Mouse (Mus musculus) heart, postnatal 0 days (tissue): Measurements from ENCODE around the gene Gpr132. TPM values are rescaled to one million over a fixed set of nuclear protein-coding genes. Genes with fewer than 3 reads are reported as not detected.

Experiments
- ATAC-seq: fragments of 200-750 bp; cut with Nextera tagmentation; 2 replicates; pipeline ENCODE4 v1.8.0; 2017; ENCODE audit warnings: low read depth, moderate number of reproducible peaks, moderate library complexity; ENCODE audit not compliant: insufficient read depth
- DNase-seq: peaks from one replicate; pipeline ENCODE4 v3.0.0-alpha.2; 2016; ENCODE audit warnings: low spot score
- H3K27ac ChIP-seq: fragments of 300-500 bp; sonication (generic); 2 replicates; pipeline ENCODE4 v1.5.1; 2014; ENCODE audit warnings: low read depth, mild to moderate bottlenecking
- H3K27me3 ChIP-seq: fragments of 300-500 bp; sonication (generic); 2 replicates; pipeline ENCODE4 v1.6.1; 2014; ENCODE audit warnings: low read length, mixed read lengths; ENCODE audit not compliant: control insufficient read depth, insufficient read depth
- H3K36me3 ChIP-seq: fragments of 300-500 bp; sonication (generic); replicated peaks from 2 replicates; pipeline ENCODE4 v1.6.1; 2014; ENCODE audit warnings: low read length, mixed read lengths; ENCODE audit not compliant: control insufficient read depth, insufficient read depth
- H3K4me1 ChIP-seq: fragments of 300-500 bp; sonication (generic); 2 replicates; pipeline ENCODE4 v1.6.1; 2014; ENCODE audit warnings: antibody characterized with exemption; ENCODE audit not compliant: control insufficient read depth, insufficient read depth
- H3K4me2 ChIP-seq: fragments of 300-500 bp; sonication (generic); 2 replicates; pipeline ENCODE4 v1.6.1; 2014; ENCODE audit warnings: low read depth, mild to moderate bottlenecking, low read length, moderate library complexity
- H3K4me3 ChIP-seq: fragments of 300-500 bp; sonication (generic); 2 replicates; pipeline ENCODE4 v1.5.1; 2014; ENCODE audit warnings: low read depth, low read length
- H3K9ac ChIP-seq: fragments of 300-500 bp; sonication (generic); replicated peaks from 2 replicates; pipeline ENCODE4 v1.6.1; 2014; ENCODE audit warnings: low read depth, low read length, mixed read lengths
- H3K9me3 ChIP-seq: fragments of 300-500 bp; sonication (generic); replicated peaks from 2 replicates; pipeline ENCODE4 v1.6.1; 2016; ENCODE audit warnings: low read length; ENCODE audit not compliant: control insufficient read depth
- CTCF ChIP-seq: IDR thresholded peaks from 2 replicates; pipeline ENCODE4 v1.5.1; 2016; ENCODE audit warnings: antibody characterized with exemption, control low read depth, low read depth
- EP300 ChIP-seq: IDR thresholded peaks from 2 replicates; pipeline ENCODE4 v1.6.1; 2016; ENCODE audit warnings: antibody characterized with exemption, low read depth
- WGBS: fragments of 180-500 bp; shearing (Covaris S2); extraction: QIAGEN DNeasy Blood & Tissue Kit; methylation state at CpG from one replicate; pipeline ENCODE4 v1.1.7; 2014; 5-methylcytosine and 5-hydroxymethylcytosine counted together
- polyA plus RNA-seq: library from polyadenylated mRNA; unstranded; fragments of >200 nt; fragmentation: Nextera tagmentation; extraction: Ambion mirVana; gene quantifications from 2 replicates; pipeline ENCODE4 v1.2.1, GENCODE M21; 2015
- total RNA-seq: library from RNA; depleted of rRNA; stranded (reverse); fragments of >200 nt; gene quantifications from 2 replicates; pipeline ENCODE4 v1.2.3, GENCODE M21; 2014; ENCODE audit warnings: low replicate concordance

Gene Gpr132
- total and polyA plus RNA-seq, 2 experiments from 2014 or later = 0.04 to 0.38 TPM

DNA sequence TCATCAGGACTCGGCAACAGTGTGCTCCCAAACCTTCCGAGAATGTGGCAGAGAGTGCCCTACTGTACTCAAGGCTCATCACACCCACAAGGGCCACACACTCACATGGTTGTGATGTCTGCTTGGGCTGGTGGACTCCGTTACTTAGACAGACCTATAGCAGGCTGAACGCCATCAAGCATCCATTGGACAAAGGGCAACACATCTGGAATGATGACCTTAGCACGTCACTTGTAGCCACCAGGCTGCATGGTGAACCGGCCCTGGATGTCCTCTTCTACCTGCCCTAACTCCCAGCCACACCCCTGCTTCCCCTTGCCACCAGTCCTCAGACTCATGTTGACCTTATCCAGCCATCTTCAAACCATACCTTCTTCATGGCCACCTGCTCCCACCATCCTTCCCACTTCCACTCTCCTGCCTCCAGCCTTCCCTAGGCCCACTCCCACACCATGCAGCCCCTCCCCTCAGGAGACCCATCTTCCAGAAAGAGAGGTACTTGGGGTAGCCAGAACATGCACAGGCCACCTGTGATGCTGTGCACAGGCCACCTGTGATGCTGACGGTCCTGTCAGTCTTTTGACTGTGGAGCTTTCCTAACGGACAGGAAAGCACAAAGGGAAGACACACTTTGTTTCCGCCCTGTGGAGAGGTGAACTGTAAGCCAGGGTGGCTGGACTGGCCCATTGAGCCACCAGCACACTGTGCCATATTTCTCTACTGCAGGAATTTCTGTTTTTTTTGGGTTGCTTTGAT is 9.3 kb downstream of the Gpr132 start:
- Histone ChIP-seq H3K9ac (no peak overlapping the region), H3K4me1 (no peaks in the 10 kb centered on the region), H3K4me3 (no peak overlapping the region), H3K4me2 (peak overlapping the region; percentile 18; the same call in 1 of the 2 replicates), H3K9me3 (no peaks in the 10 kb centered on the region), H3K27ac (no peak overlapping the region), H3K27me3 (no peaks in the 10 kb centered on the region), H3K36me3 (no peaks in the 10 kb centered on the region)
- 87% methylated on average over 9 of the region's 9 CpGs for WGBS
- TF ChIP-seq EP300 (no peak), CTCF (no peak)
- no peak for DNase-seq
- ATAC-seq = no peak

- ATAC-seq = no peak
- Histone ChIP-seq H3K9ac (no peak overlapping the region), H3K27me3 (no peaks in the 10 kb centered on the region), H3K9me3 (no peaks in the 10 kb centered on the region), H3K27ac (peak overlapping the region; percentile 30; the same call in 1 of the 2 replicates), H3K4me3 (no peak overlapping the region), H3K4me1 (no peaks in the 10 kb centered on the region), H3K4me2 (no peak overlapping the region), H3K36me3 (no peaks in the 10 kb centered on the region)
- no peak for TF ChIP-seq EP300
- TF ChIP-seq CTCF = no peak
- 68% methylated on average over 9 of the region's 9 CpGs for WGBS
- no peak for DNase-seq
Measured at GRCm38 (mm10) chr12:112857021-112857925, 10.8 kb downstream of the Gpr132 start.

- H3K9ac ChIP-seq = no peak overlapping the region
- TF ChIP-seq EP300 (no peak), CTCF (0 out of 2 replicates have a peak, but pooled peaks have one; percentile 7)
- DNase-seq (no peak), ATAC-seq (no peak)
- H3K4me2 ChIP-seq = no peak overlapping the region
- no peak overlapping the region for H3K4me3 ChIP-seq
- H3K27me3 ChIP-seq = 0 out of 2 replicates have a peak, but pooled peaks cover 2% of the 10 kb centered on the region
- WGBS = 74% methylated on average over 3 of the region's 3 CpGs
- no peaks in the 10 kb centered on the region for H3K36me3 ChIP-seq
- H3K4me1 ChIP-seq = no peaks in the 10 kb centered on the region
- H3K9me3 ChIP-seq = no peaks in the 10 kb centered on the region
- H3K27ac ChIP-seq = no peak overlapping the region
Measured at GRCm38 (mm10) chr12:112856338-112856737, 11.7 kb downstream of the Gpr132 start.

GRCm38 (mm10) chr12:112854610-112855333 is 13.3 kb downstream of the Gpr132 start:
- no peaks in the 10 kb centered on the region for H3K36me3 ChIP-seq
- H3K9ac ChIP-seq = no peak overlapping the region

More at GRCm38 (mm10) chr12:112854610-112855333, 13.3 kb downstream of the Gpr132 start:
- WGBS = 69% methylated on average over 7 of the region's 7 CpGs
- H3K9me3 ChIP-seq = no peaks in the 10 kb centered on the region
- ATAC-seq (no peak), DNase-seq (no peak)
- 0 out of 2 replicates have a peak, but pooled peaks cover 2% of the 10 kb centered on the region for H3K27me3 ChIP-seq
- no peaks in the 10 kb centered on the region for H3K4me1 ChIP-seq
- H3K27ac ChIP-seq = no peak overlapping the region
- no peak for TF ChIP-seq CTCF
- TF ChIP-seq EP300 = no peak
- no peak overlapping the region for H3K4me3 ChIP-seq
- H3K4me2 ChIP-seq = no peak overlapping the region
